Mouse (Mus musculus) heart, embryonic 14.5 days (tissue): Measurements from ENCODE around the gene Epn3. TPM values are rescaled to one million over a fixed set of nuclear protein-coding genes. Genes with fewer than 3 reads are reported as not detected.

Source experiments
- ATAC-seq: fragments of 200-750 bp; cut with Nextera tagmentation; 2 replicates; pipeline ENCODE4 v1.8.0; 2017; ENCODE audit warnings: low read depth, moderate TSS enrichment; ENCODE audit not compliant: insufficient number of reproducible peaks, insufficient read depth, low FRiP score
- H3K27ac ChIP-seq, 2 experiments: fragments of 200-500 bp in 1 of 2; fragments of 300-500 bp in 1 of 2; sonication (generic) in 1 of 2; replicated peaks in 1 of 2; 2 replicates each; pipeline ENCODE4 v1.5.1; 2012 to 2014; ENCODE audit warnings: low read depth in 2 of 2, low read length in 2 of 2, control low read depth in 1 of 2, mild to moderate bottlenecking in 1 of 2, mixed read lengths in 1 of 2; ENCODE audit not compliant: control insufficient read depth in 1 of 2, insufficient read depth in 1 of 2
- H3K27me3 ChIP-seq: fragments of 300-500 bp; sonication (generic); 2 replicates; pipeline ENCODE4 v1.6.1; 2014; ENCODE audit warnings: mild to moderate bottlenecking, low read length, control low read depth; ENCODE audit not compliant: control insufficient read depth, insufficient read depth
- H3K36me3 ChIP-seq: fragments of 300-500 bp; sonication (generic); 2 replicates; pipeline ENCODE4 v1.6.1; 2014; ENCODE audit warnings: mild to moderate bottlenecking, control low read depth, low read length, mixed read lengths; ENCODE audit not compliant: control insufficient read depth, insufficient read depth
- H3K4me1 ChIP-seq, 2 experiments: fragments of 200-500 bp in 1 of 2; fragments of 300-500 bp in 1 of 2; sonication (generic) in 1 of 2; 2 replicates each; pipeline ENCODE4 v1.6.1; 2012 to 2014; ENCODE audit warnings: low read length in 2 of 2, control low read depth in 1 of 2, mixed read lengths in 1 of 2; ENCODE audit not compliant: control insufficient read depth in 2 of 2, insufficient read depth in 2 of 2
- H3K4me2 ChIP-seq: fragments of 300-500 bp; sonication (generic); 2 replicates; pipeline ENCODE4 v1.6.1; 2014; ENCODE audit warnings: mild to moderate bottlenecking, low read length
- H3K4me3 ChIP-seq, 2 experiments: fragments of 200-500 bp in 1 of 2; fragments of 300-500 bp in 1 of 2; sonication (generic) in 1 of 2; 2 replicates each; pipeline ENCODE4 v1.5.1; 2012 to 2014; ENCODE audit warnings: low read length in 2 of 2, mild to moderate bottlenecking in 2 of 2, control low read depth in 1 of 2, low read depth in 1 of 2, moderate library complexity in 1 of 2; ENCODE audit not compliant: control insufficient read depth in 1 of 2, insufficient read depth in 1 of 2
- H3K9ac ChIP-seq: fragments of 300-500 bp; sonication (generic); 2 replicates; pipeline ENCODE4 v1.6.1; 2014; ENCODE audit warnings: mild to moderate bottlenecking, low read length
- H3K9me3 ChIP-seq: fragments of 300-500 bp; sonication (generic); 2 replicates; pipeline ENCODE4 v1.6.1; 2016; ENCODE audit warnings: low read length, control low read depth; ENCODE audit not compliant: control insufficient read depth
- WGBS: fragments of 180-500 bp; shearing (Covaris S2); extraction: QIAGEN DNeasy Blood & Tissue Kit; methylation state at CpG from one replicate; pipeline ENCODE4 v1.1.7; 2014; 5-methylcytosine and 5-hydroxymethylcytosine counted together
- polyA plus RNA-seq: library from polyadenylated mRNA; unstranded; fragments of >200 nt; fragmentation: Nextera tagmentation; extraction: Ambion mirVana; gene quantifications from 2 replicates; pipeline ENCODE4 v1.2.1, GENCODE M21; 2014

The Epn3 gene
- polyA plus RNA-seq, 1 experiment from 2014 or later = 11.4 TPM

DNA sequence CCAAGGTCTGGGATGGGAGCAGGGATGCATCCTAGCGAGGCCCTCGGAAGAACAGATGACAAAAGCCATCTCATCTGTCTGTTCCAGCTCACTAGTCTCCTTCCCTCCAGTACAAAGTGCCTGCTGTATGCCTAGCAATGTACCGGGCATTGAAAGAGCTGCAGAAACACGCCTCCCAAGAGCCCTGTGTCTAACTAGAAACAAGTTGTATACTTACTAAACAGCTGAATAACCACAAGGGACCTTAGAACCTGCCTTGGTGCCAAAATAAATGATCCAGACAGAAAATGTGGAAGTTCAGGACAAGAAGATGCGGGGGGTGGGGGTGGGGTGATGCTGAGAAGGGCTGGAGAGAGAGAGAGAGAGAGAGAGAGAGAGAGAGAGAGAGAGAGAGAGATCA is 54.9 kb downstream of the Epn3 start:
- Histone ChIP-seq H3K27ac (no peak overlapping the region), H3K9me3 (no peaks in the 10 kb centered on the region), H3K4me1 (peaks cover 32 to 39% of the 10 kb centered on the region in 2 experiments), H3K4me3 (no peak overlapping the region), H3K9ac (no peak overlapping the region), H3K4me2 (no peak overlapping the region), H3K27me3 (no peaks in the 10 kb centered on the region), H3K36me3 (no peaks in the 10 kb centered on the region)
- 74% methylated on average over 5 of the region's 5 CpGs for WGBS
- no peak for ATAC-seq

DNA sequence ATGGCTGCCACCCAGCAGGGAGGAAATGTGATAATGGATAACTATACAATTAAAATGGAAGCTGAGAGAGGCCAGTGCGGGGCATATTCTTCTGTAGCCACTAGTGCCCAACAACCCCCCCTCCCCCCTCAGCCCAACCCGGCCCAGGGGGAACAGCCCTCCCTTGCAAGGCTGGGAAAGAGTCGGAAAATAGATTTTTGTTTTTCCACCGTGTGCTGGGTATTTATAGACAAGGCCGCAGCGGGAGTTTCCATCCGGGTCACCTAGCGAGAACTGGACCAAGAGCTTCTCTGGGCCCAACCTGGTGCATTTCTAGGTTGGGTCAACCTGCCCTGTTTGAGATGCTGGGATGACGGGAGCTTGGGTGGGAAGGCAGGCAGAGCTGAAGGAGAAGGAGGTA is 58.0 kb downstream of the Epn3 start:
- peak overlapping the region; percentile 29 to 59; a peak in 3 of 4 replicates for H3K27ac ChIP-seq
- H3K9me3 ChIP-seq = no peaks in the 10 kb centered on the region
- 44% methylated on average over 9 of the region's 9 CpGs for WGBS
- H3K27me3 ChIP-seq = no peaks in the 10 kb centered on the region
- no peak overlapping the region for H3K4me3 ChIP-seq
- no peak for ATAC-seq
- no peaks in the 10 kb centered on the region for H3K36me3 ChIP-seq
- peaks cover 14 to 22% of the 10 kb centered on the region in 2 experiments for H3K4me1 ChIP-seq
- H3K4me2 ChIP-seq = no peak overlapping the region
- no peak overlapping the region for H3K9ac ChIP-seq

DNA sequence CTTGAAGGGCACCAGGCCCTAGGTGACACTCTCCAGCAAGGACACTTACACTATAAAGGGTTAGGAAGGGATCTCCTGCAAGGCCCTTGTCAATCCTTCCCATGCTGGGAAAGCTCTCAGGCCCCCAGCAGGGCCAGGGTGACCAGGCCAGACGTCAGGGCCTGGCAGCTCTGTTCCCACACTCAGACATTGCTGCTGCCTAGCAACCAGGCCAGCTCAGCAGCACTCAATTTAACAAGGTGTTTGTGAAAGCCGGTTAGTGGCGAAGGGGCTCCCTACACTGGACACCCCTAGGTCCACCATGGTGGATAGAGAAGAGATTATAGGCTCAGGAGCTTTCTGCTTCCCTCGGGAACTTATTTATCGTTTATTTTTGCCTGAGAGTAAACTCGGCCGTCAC is 58.7 kb downstream of the Epn3 start:
- Histone ChIP-seq H3K4me2 (no peak overlapping the region), H3K27ac (peak overlapping the region; percentile 29 to 59; a peak in 3 of 4 replicates)
- ATAC-seq = 0 out of 2 replicates have a peak, but pooled peaks have one; percentile 40

DNA sequence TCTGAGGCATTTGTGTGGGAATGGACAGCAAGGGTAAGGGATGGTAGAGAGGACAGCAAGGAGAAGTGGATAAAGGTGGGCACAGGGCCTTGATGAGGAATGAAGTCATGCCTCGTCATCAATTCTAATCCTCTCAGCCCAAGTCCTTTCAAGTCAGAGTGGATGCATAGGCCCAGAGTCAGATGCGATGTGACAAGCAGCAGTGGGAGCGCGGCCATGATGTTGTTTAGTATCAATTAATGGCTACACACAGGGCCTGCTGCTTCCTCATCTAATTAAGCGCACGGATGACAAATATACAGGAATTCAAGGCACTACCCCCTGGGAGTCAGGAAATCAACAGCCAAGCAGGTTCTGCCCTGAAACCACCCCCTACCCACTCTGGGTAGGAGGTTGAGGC is 59.4 kb downstream of the Epn3 start:
- ATAC-seq = no peak
- 94% methylated on average over 6 of the region's 6 CpGs for WGBS

More for the DNA sequence above, 58.7 kb downstream of the Epn3 start:
- WGBS = 30% methylated on average over 7 of the region's 7 CpGs
- Histone ChIP-seq H3K36me3 (no peaks in the 10 kb centered on the region), H3K27me3 (no peaks in the 10 kb centered on the region), H3K4me3 (no peak overlapping the region), H3K9me3 (no peaks in the 10 kb centered on the region), H3K4me1 (peaks cover 14 to 22% of the 10 kb centered on the region in 2 experiments), H3K9ac (no peak overlapping the region)

More for the DNA sequence above, 59.4 kb downstream of the Epn3 start:
- H3K36me3 ChIP-seq = no peaks in the 10 kb centered on the region
- no peaks in the 10 kb centered on the region for H3K27me3 ChIP-seq
- H3K9ac ChIP-seq = no peak overlapping the region
- H3K4me1 ChIP-seq = peaks cover 14 to 22% of the 10 kb centered on the region in 2 experiments
- no peak overlapping the region for H3K27ac ChIP-seq
- no peak overlapping the region for H3K4me2 ChIP-seq
- H3K4me3 ChIP-seq = no peak overlapping the region
- H3K9me3 ChIP-seq = no peaks in the 10 kb centered on the region

Other genes starting within 250 kb of the Epn3 start
- 0.36 and 1.1 TPM in 2 replicates for gene Gm21885, start 218.1 kb downstream of the Epn3 start, polyA plus RNA-seq
- gene Luc7l3, start 178.0 kb downstream of the Epn3 start, polyA plus RNA-seq = 61.9 and 62.9 TPM in 2 replicates
- 46.1 and 59.2 TPM in 2 replicates for gene Ankrd40, start 172.0 kb downstream of the Epn3 start, polyA plus RNA-seq
- 0.49 and 1.2 TPM in 2 replicates for gene Abcc3, start 107.0 kb downstream of the Epn3 start, polyA plus RNA-seq
- 7.7 TPM in 2 replicates for gene Cacna1g, start 25.8 kb downstream of the Epn3 start, polyA plus RNA-seq
- gene Spata20, start 13.8 kb downstream of the Epn3 start, polyA plus RNA-seq = not detected in 2 replicates
- 4.7 and 6.6 TPM in 2 replicates for gene Mycbpap, start 21.8 kb upstream of the Epn3 start, polyA plus RNA-seq
- 5.4 and 6.9 TPM in 2 replicates for gene Rsad1, start 49.3 kb upstream of the Epn3 start, polyA plus RNA-seq
- gene Chad, start 65.1 kb upstream of the Epn3 start, polyA plus RNA-seq = 0.15 and 0.42 TPM in 2 replicates
- gene Acsf2, start 101.9 kb upstream of the Epn3 start, polyA plus RNA-seq = 3.9 and 4.0 TPM in 2 replicates
- gene Lrrc59, start 129.8 kb upstream of the Epn3 start, polyA plus RNA-seq = 104 and 110 TPM in 2 replicates
- 131 and 147 TPM in 2 replicates for gene Mrpl27, start 153.8 kb upstream of the Epn3 start, polyA plus RNA-seq
- 10.2 and 11.7 TPM in 2 replicates for gene Eme1, start 154.0 kb upstream of the Epn3 start, polyA plus RNA-seq
- gene Xylt2, start 177.5 kb upstream of the Epn3 start, polyA plus RNA-seq = 10.4 and 13.8 TPM in 2 replicates
- not detected in 2 replicates for gene Gm11541, start 204.5 kb upstream of the Epn3 start, polyA plus RNA-seq
- 0.18 TPM in 1 of 2 replicates, not detected in the other for gene Cdc34b, start 241.8 kb upstream of the Epn3 start, polyA plus RNA-seq